Mouse (Mus musculus): Measurements from ENCODE around the gene Cox10.
"Not testable (repeated sequence)": the region's sequence is repeated elsewhere in the genome, so short reads cannot be mapped to it uniquely, and the experiment has no call there.

Gene Cox10

DNA sequence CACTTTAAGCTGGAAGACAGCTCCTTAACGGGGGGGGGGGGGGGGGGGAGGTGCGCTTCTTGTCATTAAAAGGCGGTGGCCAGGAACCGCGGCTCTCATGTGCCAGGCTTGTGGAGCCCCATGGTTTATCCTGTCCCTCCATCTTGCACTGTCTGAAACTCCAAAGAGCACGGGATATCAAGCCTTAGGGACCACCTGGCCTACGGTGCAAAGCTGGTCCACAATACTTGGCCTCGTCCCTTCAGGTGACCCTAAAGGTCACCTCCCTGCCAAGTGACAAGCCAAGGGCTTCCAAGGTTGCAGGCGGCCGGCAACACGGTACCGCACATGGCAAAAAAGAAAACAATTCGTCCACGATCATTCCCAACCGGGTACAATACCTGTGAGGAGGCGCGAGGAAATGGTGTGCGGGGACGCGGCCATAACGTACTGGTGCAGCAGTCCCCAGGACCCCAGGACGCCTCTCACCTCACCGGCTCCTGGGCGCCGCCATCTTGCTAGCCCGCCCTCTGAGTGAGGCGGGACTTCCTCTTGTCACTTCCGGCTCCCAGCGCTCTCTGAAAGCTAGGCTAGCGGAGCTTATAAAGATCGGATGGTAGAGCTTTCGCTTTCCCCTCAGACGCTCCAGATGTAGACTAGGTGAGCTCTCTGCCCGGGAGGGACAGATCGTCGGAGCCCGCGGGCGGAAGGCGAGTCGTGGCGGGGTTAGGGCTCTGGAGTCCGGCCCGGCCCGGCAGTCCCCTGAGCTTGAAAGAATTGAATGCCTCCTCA is at the start of gene Cox10:
TSS of gene Cox10 (minus strand) at position 513 of the 771 bp plus-strand sequence.
- DNase-seq (ENCODE audit: low spot score), result peak; percentile 91

DNA sequence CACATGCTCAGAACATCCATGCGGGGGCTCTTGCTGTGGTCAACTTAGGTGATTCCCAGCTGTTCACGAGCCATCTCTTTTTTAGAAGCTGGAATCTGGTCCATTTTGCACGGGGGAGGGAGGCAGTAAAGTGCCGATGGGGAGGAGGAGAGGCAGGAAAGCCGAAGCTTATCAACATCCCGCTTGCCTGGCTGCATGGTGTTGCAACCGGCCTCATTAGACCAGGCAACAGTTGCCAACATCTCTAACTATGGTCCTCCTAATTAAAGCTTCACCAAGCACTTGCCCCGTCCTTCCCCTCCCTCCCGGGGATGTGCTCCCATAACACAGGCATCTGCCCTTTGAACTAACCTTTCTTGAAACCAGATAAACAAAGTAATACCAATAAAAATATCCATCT is 48.7 kb upstream of the Cox10 start:
- DNase-seq (ENCODE audit: low spot score), result no peak

DNA sequence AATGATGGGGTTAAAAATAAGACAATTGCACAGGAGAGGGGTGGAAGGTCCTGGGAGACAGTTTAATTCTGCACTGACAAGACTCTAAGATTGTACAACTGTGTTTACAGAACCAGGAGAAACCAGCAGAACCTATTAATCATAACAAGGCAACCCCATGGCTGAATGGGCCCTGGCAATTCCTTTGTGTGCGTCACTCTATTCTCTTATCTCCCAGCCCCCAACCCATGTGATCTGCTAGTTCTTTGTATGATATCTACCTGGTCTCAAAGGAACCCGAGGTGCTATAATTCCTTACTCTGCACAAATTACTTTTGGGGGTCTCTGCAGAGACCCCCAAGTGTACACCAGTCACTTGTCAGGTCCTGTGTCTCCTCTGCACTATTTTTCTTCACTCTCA is 46.2 kb upstream of the Cox10 start:
- DNase-seq (ENCODE audit: low spot score), result no peak

DNA sequence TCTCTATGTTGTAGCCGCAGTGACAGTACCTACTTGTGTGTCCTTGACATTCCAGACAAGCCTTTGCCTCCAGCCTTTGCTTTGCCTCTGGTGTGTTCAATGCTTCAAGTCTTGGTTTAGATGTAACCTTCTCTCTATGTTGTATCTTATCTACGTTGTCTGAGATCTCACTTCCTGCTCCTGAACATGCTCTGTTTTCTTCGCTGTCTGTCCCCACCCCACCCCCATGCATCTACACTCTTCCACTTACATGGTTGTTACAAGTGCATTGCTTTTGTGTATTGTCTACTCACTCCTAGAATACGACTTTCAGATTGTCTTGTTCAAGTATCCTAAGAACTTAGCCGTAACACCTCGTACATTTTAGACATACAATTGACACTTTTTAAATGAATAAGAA is 43.9 kb upstream of the Cox10 start:
- DNase-seq (ENCODE audit: low spot score), result not testable (repeated sequence)

DNA sequence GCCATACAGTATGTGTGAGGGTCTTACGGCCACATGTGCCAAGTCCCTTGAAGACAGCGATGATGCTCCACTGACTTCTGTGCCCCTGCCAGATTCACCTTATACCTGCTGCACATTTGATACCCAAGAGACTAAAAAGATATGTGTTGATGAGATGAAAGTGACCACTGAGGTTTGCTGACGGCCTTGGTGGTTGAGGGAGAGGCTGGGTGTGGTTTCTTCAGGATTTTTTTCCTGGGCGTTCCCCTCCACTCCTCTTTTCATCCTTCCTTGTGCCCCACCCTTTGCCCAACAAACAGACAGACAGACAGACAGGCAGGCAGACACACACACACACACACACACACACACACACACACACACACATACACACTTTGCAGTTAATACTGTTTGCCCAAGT is 37.4 kb upstream of the Cox10 start:
- DNase-seq (ENCODE audit: low spot score), result no peak

DNA sequence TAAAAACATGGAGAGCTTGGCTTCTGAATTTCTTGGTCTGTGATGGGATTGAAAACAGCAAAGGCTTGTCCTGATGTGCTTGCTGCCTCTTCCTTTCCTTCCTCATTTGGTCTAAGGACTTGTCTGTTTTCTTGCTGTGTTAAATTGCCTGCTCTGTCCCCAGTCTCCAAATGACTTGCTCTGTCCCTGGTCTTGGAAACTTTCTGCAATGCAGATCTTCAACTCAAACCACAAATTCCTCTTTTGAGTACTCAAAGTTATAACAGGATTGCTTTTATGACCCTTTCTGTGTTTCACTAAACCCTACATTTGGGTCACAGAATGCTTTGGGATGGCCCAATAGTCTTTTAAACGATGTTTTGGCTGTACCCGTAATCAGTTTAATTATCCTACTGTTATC is 36.6 kb upstream of the Cox10 start:
- DNase-seq (ENCODE audit: low spot score), result no peak

DNA sequence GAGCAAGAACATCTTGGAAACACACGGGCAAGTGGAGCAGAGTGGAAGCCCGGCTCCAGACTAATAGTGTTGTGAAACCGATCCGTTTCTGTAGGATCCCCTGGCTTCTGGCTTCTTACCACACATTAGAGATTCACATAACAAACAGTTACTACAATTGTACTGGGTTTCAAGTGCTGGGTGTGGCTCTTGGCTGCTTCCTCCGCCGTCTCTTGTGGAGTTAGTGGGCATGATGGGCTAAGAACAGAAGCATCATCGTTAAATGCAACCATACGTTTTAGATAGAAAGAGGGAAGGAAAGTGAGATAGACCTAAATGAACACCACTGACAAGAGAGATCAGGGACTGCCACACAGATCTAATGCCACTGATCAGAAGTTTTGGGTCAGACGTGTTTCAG is 35.8 kb upstream of the Cox10 start:
- no peak for DNase-seq (ENCODE audit: low spot score)

DNA sequence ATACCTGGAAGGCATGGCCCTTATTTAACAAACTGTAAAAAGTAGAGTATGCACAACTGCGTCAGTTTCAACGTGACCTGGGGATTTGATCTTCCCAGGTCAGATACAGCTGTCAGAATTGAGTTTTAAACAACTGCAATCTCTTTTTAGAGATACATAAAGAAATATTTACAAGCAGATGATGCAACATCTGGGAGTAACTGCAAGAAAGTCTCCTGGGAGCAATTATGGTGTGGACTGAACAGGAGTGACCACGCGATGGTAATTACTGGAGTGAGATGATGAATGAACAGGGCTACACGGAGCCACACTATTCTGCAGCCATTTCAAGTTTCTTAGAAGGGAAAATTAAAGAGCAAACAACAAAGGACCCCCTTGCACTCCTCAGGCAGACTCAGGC is 20.8 kb upstream of the Cox10 start:
- DNase-seq (ENCODE audit: low spot score), result no peak

DNA sequence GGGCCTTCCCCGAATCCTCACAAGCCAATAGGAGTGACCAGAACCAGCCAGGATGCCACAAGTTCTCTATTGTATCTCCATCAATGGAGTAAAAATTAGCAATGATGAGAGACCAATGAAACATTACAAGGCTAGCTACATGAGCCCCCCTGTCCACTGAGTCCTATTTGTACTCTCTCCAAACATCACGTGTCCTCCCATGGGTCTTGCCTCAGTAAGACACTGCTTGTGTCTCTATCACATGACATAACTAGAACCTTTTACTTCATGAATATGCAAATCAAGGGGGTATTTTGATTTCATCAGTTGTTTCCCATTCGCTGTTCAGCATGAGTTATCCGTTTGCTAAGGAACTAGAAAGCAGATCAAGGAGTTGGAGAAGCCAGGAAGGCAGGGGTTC is 13.8 kb upstream of the Cox10 start:
- DNase-seq (ENCODE audit: low spot score), result no peak

DNA sequence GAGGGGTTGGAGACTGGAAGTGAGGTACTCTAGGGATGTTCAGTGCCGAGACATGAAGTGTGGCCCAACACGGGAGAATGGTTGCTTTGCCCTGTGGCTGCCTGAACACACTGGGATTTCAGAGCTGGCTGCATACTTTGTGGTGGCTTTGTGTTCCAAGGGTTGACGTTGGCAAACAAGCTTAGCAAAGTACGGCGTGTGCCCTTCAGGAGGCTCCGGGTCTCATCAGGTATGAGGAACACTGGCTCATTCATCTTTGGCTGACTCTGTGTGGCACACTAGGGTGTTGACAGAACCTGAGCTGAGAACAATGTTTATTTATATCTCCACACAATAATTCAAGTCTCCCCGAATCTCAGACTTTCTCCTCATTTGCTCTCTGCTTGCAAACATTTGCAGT is 11.9 kb upstream of the Cox10 start:
- no peak for DNase-seq (ENCODE audit: low spot score)

DNA sequence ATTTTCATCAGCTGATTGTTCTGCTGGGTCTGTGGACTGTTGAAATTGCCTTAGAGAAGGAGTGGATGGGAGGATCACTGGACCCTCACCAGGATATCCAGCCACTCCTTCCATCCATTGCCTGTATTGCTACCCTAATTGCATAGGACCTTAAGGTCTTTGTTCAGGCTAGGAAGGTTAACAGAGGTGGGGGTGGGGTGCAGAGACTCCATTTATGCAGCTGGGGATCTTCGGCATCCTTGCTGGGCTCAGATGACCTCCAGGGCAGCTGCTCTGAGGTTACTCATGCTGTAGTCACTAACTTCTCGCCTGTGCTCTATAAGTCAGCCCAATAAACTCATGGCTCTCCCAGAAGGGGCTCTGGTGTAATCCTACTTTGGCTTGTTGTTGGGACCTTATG is 10.4 kb upstream of the Cox10 start:
- no peak for DNase-seq (ENCODE audit: low spot score)

DNA sequence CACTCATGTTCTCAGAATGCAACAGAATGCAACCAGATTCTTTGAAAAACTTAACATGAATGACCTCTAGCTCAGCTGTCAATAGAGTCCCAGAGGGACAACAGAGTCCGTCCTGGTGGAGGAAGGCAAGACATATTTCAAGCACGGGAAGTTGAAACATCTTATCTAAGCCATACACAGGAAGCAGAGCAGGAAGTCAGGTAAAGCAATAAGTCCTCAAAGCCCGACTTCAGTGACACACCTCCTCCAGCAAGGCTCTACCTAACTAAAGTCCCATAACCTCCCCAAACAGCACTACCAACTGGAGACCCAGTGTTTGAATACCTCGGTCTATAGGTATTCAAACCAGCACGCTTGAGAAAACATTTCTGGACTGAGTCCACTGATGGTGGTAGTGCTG is 6.6 kb upstream of the Cox10 start:
- no peak for DNase-seq (ENCODE audit: low spot score)

DNA sequence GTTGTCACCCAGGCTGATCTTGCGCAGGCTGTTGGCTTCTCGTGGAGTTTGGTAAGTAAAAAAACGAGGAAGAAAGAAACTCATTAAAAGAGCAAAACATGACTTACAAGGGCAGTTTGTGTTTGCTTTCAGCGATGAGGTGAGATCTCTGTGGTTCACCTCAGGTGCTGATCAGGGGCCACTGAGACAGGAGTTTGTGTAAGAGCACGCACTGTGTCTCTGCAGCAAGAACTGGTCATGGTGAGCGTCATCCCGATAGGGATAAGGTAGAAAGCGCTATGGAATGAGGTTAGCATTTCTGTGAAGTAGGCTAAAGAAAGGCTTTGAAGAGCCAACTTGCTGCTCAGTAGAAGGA is 436 bp upstream of the Cox10 start:
- no peak for DNase-seq (ENCODE audit: low spot score)

DNA sequence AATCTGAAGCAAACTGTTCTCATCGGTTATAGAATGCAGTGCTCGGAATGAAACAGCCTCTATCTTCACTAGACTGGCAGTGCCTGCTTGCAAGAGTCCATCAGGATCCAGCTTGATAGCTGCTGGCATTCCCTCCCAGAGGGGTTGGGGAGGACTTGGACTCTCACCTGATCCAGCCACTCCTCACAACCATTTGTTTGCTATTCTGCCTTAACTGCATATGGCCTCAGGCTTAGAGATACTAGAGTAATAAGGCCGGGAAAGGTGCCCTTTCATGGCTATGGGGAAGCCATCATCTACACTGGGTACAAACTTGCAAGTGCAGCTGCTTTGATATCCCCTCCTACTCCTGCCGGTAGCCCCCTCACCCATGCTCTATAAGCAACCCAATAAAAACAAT is 3.1 kb downstream of the Cox10 start:
- no peak for DNase-seq (ENCODE audit: low spot score)

DNA sequence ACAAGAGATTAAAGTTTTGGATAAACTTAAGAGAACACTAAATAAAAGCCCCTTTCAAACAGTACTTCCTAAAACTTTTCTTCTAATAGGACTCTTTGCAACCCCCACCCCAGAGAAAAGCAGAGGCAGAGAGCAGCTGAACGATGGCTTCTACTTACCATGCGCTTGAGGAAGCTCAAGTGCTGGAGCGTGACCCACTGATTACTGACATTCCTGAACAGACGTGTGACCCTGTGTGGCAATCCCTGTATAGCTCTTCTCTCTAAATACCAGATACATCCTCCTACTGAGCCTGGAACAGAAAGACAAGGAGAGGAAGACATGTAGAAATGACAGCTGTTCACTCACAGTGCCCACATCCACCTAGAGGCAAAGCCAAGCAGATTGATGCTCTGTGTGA is 5.9 kb downstream of the Cox10 start:
- DNase-seq (ENCODE audit: low spot score), result no peak

DNA sequence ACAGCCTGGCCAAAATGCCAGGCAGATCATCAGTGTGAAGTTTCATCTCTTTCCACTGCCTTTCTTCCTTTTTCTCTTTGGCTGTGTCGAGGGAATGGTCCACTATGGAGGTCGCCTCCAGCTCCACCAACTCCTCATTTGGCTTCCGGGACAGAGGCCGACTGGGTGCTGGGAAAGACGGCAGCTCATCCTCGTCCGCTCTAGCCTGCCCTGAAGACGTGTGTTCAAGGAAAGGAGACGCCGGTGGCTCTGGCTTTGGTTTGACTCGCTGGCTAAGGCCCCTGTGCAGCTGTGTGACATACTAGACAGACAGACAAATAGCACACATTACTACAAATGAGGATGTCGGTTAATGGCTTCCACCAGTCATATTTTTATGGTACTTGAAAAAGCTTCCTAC is 7.7 kb downstream of the Cox10 start:
- no peak for DNase-seq (ENCODE audit: low spot score)

DNA sequence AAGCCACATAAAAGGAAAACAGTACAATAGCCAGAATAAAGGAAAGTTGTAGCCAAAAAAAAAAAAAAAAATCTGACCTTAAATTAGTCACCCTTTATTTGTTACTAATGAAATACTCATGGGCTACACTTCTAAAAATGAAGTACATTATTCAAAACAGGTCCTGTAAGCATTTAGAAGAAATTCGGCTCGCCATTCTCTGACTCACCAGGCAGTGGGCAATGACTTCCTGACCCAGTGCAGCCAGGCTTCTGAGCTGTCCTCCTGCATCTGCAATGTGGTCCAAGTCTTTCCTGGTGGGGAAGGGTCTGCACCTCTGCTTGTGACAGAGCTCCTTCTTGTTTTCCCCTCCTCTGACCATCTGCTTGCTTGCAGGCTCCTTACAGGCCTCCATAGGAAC is 13.3 kb downstream of the Cox10 start:
- no peak for DNase-seq (ENCODE audit: low spot score)

DNA sequence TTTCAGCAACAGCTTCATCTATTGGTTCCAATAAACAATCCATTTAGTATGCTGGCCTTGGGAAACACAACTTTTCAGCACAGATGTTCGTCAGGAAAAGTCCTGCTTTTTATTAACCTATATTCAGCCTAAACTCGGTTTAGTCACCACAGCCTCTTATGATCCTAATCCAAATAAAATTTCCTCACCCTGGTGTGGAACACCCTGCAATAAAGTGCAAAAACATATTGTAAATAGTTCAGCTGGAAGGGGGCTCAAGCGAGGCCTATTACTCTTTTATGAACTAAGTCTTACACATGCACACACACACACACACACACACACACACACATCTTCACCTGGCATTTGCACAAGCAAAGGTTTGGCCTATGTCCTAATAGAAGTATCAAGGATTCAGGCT is 16.1 kb downstream of the Cox10 start:
- no peak for DNase-seq (ENCODE audit: low spot score)

DNA sequence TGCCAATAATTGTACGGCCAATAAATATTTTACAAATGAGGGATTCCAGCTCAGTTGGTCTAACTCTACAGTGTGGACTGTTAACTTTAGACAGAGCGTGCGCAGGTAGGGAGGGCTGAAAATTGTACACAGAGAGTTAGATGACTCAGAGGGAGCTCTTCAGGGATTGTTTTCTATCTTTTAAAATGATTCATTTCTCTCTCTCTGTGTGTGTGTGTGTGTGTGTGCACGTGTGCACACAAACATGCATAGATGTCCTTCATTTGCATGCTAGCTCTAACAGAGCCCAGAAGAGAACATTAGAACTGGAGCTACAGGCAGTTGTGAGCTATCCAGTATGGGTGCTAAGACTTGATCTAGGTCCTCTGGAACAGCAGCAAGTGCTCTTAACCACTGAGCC is 17.0 kb downstream of the Cox10 start:
- no peak for DNase-seq (ENCODE audit: low spot score)

DNA sequence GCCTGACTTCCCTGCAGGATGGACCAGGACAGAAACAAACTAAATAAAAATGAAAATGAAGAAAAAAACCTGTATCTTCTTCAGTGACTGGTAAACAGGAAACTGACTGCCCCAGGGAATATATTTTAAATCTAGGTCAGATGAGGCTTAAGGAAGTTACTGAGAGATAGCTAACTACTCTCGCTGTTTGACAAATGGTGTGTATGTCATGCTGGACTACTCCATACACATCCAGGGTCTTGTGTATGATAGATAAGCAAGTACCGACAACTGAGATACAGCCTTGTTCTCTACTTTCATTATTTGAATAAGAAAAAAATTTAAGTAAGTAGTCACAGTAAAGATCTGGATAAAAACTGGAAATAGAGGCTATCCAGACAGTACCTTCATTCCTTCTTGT is 20.0 kb downstream of the Cox10 start:
- DNase-seq (ENCODE audit: low spot score), result no peak

DNA sequence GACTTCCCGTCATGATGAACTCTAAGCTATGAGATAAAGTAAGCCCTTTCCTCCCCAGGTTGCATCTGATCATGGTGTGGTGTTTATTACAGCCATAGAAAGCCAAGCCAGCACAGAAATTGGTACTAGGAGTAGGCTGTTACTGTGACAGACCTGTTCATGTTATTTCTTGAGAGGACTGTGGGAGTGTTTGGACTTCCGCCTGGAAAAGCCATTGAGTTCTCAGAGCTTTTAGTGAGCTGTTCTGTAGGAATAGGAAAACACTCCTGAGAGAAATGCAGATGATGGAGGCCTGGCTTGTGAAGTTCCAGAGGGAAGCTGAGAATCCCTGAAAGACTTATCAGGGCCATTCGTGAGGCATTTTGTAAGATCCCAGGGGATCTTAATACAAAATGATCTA is 20.8 kb downstream of the Cox10 start:
- DNase-seq (ENCODE audit: low spot score), result no peak

DNA sequence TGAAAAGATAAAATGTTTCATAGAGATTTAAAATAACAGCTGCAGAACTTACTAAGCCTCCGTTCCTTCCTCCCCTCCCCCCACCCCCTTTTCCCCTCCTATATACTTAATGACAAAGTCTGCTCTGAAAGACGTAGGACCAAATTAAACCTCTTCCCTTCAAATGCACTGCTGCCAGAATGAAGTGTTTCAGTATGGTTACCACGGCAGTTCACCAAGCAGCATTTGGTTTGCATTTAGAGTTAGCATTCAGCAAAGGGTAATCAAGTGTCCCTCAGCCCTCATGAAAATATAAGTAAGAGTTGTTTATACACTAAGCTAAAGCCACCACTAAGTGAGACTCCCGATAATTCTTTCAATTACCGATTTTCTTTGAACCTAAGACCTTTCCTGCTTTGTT is 25.9 kb downstream of the Cox10 start:
- DNase-seq (ENCODE audit: low spot score), result no peak

DNA sequence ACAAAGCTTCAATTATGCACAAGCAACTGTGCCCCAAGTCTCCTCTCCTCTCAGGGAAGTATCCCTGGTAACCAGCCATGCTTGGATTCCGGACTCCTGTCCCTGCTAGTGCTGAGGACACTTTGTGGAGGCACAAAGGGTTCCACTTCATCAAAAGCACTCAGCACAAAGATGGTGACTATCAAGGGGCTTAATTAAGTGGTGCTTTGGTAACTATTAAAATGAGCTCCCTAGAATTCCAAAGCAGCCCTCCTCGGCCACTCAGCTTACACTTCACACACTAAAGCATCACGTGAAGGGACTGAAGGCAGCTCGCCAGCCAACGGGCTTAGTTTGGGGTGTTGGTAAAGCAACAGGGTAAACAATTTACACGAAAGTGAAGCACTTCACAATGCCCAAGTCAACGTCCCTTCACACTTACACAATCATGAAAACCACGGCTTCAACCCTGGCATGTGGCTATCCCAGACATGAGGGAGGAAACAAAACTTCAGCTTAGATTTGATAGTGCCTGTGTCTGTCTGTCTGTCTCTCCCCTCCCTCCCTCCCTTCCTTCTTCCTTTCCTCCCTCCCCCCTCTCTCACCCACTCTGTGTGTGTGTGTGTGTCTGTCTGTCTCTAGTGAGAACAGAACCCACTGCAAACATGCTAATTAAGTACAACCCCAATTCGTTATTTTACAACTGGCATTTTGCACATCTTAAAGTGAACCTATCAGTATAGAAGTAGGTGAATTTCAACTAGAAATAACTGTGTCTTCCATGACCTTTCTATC is 27.9 kb downstream of the Cox10 start:
- DNase-seq (ENCODE audit: low spot score), result peak; percentile 78

DNA sequence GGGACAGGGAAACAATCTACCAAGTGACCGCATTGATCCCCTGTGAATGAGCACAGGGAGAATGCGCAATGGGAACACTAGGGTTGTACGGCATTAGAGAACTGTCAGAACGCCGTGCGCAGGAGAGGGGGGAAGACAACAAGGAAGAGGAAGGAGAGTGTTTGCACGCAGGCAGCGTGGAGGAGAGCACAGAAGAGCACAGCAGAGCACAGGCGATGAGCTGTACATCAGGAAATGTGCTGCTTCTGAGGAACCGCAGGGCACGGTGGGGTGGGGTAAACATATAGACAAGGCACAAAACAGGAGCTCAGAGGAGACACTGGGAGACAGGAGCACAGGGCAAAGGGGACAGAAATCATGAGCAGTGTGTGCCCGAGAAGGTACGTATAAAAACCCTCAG is 31.8 kb downstream of the Cox10 start:
- no peak for DNase-seq (ENCODE audit: low spot score)
